Mouse (Mus musculus) bone marrow macrophage, adult 2 months (primary cell): ENCODE measurements around the gene Rgs2. TPM values are rescaled to one million over a fixed set of nuclear protein-coding genes. Genes with fewer than 3 reads are reported as not detected.

Experiments used
- H3K27ac ChIP-seq: 2 replicates; pipeline ENCODE4 v1.5.1; 2012; ENCODE audit warnings: low read depth, low read length; ENCODE audit not compliant: insufficient read depth
- H3K4me1 ChIP-seq: 2 replicates; pipeline ENCODE4 v1.6.1; 2012; ENCODE audit warnings: low read length; ENCODE audit not compliant: control insufficient read depth, insufficient read depth
- H3K4me3 ChIP-seq: 2 replicates; pipeline ENCODE4 v1.5.1; 2012; ENCODE audit warnings: mild to moderate bottlenecking, low read length, moderate library complexity; ENCODE audit not compliant: insufficient read depth
- CTCF ChIP-seq: IDR thresholded peaks from 2 replicates; pipeline ENCODE4 v1.5.1; 2012; ENCODE audit warnings: low read depth, mild to moderate bottlenecking, low read length, moderate library complexity
- POLR2A ChIP-seq: IDR thresholded peaks from 2 replicates; pipeline ENCODE4 v1.6.1; 2012; ENCODE audit warnings: mild to moderate bottlenecking, low read depth, low read length, borderline replicate concordance
- polyA plus RNA-seq: library from polyadenylated mRNA; stranded (reverse); fragments of >200 nt; gene quantifications from 2 replicates; pipeline ENCODE4 v1.2.4, GENCODE M21; 2012; ENCODE audit not compliant: missing spikeins, insufficient read depth, insufficient read length

The Rgs2 gene
- polyA plus RNA-seq, 1 experiment, result 180 TPM

GRCm38 (mm10) chr1:143989773-143990172, 14.2 kb downstream of the Rgs2 start:
- Histone ChIP-seq H3K27ac (no peak overlapping the region), H3K4me3 (no peak overlapping the region), H3K4me1 (peaks cover 24% of the 10 kb centered on the region)
- no peak for TF ChIP-seq CTCF

GRCm38 (mm10) chr1:143988756-143989155, 15.2 kb downstream of the Rgs2 start:
- H3K4me1 ChIP-seq, result peaks cover 29% of the 10 kb centered on the region

GRCm38 (mm10) chr1:143984988-143985625, 18.9 kb downstream of the Rgs2 start:
- Histone ChIP-seq H3K4me3 (no peak overlapping the region), H3K4me1 (peaks cover 25% of the 10 kb centered on the region), H3K27ac (peak overlapping the region; percentile 64)
- TF ChIP-seq CTCF (no peak), POLR2A (no peak)

More at GRCm38 (mm10) chr1:143988756-143989155, 15.2 kb downstream of the Rgs2 start:
- Histone ChIP-seq H3K27ac (peak overlapping the region; percentile 40; the same call in 1 of the 2 replicates), H3K4me3 (no peak overlapping the region)
- no peak for TF ChIP-seq POLR2A
- no peak for TF ChIP-seq CTCF

GRCm38 (mm10) chr1:143982765-143983312, 21.1 kb downstream of the Rgs2 start:
- TF ChIP-seq CTCF (no peak), POLR2A (no peak)
- Histone ChIP-seq H3K4me3 (no peak overlapping the region), H3K4me1 (peaks cover 14% of the 10 kb centered on the region), H3K27ac (no peak overlapping the region)

- Histone ChIP-seq H3K4me3 (no peak overlapping the region), H3K27ac (no peak overlapping the region), H3K4me1 (peaks cover 12% of the 10 kb centered on the region)
- no peak for TF ChIP-seq POLR2A
- TF ChIP-seq CTCF, result no peak
These were observed 21.7 kb downstream of the Rgs2 start for GRCm38 (mm10) chr1:143982085-143982764.

GRCm38 (mm10) chr1:143980811-143981210, 23.1 kb downstream of the Rgs2 start:
- H3K27ac ChIP-seq, result no peak overlapping the region
- peaks cover 12% of the 10 kb centered on the region for H3K4me1 ChIP-seq
- TF ChIP-seq POLR2A, result no peak
- H3K4me3 ChIP-seq, result no peak overlapping the region

GRCm38 (mm10) chr1:143974637-143975036, 29.3 kb downstream of the Rgs2 start:
- H3K27ac ChIP-seq, result no peak overlapping the region
- no peak for TF ChIP-seq POLR2A
- TF ChIP-seq CTCF, result no peak
- H3K4me1 ChIP-seq, result 0 out of 2 replicates have a peak, but pooled peaks cover 2% of the 10 kb centered on the region
- no peak overlapping the region for H3K4me3 ChIP-seq

GRCm38 (mm10) chr1:143962301-143962700, 41.7 kb downstream of the Rgs2 start:
- no peak overlapping the region for H3K4me3 ChIP-seq
- H3K4me1 ChIP-seq, result no peaks in the 10 kb centered on the region
- no peak for TF ChIP-seq POLR2A
- H3K27ac ChIP-seq, result no peak overlapping the region

- Histone ChIP-seq H3K4me3 (no peak overlapping the region), H3K27ac (no peak overlapping the region), H3K4me1 (peaks cover 7% of the 10 kb centered on the region; the same call in 1 of the 2 replicates)
- TF ChIP-seq POLR2A (no peak), CTCF (no peak)
These were observed 43.6 kb downstream of the Rgs2 start for GRCm38 (mm10) chr1:143960340-143960739.

GRCm38 (mm10) chr1:143956090-143956489, 47.9 kb downstream of the Rgs2 start:
- TF ChIP-seq CTCF (no peak), POLR2A (no peak)
- Histone ChIP-seq H3K4me3 (no peak overlapping the region), H3K27ac (no peak overlapping the region), H3K4me1 (peaks cover 18% of the 10 kb centered on the region)

GRCm38 (mm10) chr1:143952841-143953240, 51.1 kb downstream of the Rgs2 start:
- H3K4me3 ChIP-seq, result no peak overlapping the region
- no peak overlapping the region for H3K27ac ChIP-seq
- TF ChIP-seq POLR2A (no peak), CTCF (no peak)
- H3K4me1 ChIP-seq, result peaks cover 18% of the 10 kb centered on the region

Other genes with a start within 250 kb of the Rgs2 start
- 8.2 and 8.6 TPM in 2 replicates for gene Trove2, start 227.1 kb downstream of the Rgs2 start, polyA plus RNA-seq
- gene Uchl5, start 226.9 kb downstream of the Rgs2 start, polyA plus RNA-seq, result 55.4 and 57.3 TPM in 2 replicates
- gene Rgs13, start 173.2 kb upstream of the Rgs2 start, polyA plus RNA-seq, result not detected in 2 replicates
- 17.6 and 19.5 TPM in 2 replicates for gene Rgs1, start 245.1 kb upstream of the Rgs2 start, polyA plus RNA-seq